Mouse (Mus musculus) kidney, adult 18-20 months (tissue): Measurements from ENCODE around the gene Zmiz1.

ENCODE experiments used
- DNase-seq: peaks from one replicate; pipeline ENCODE4 v3.0.0; 2021

The Zmiz1 gene

DNA sequence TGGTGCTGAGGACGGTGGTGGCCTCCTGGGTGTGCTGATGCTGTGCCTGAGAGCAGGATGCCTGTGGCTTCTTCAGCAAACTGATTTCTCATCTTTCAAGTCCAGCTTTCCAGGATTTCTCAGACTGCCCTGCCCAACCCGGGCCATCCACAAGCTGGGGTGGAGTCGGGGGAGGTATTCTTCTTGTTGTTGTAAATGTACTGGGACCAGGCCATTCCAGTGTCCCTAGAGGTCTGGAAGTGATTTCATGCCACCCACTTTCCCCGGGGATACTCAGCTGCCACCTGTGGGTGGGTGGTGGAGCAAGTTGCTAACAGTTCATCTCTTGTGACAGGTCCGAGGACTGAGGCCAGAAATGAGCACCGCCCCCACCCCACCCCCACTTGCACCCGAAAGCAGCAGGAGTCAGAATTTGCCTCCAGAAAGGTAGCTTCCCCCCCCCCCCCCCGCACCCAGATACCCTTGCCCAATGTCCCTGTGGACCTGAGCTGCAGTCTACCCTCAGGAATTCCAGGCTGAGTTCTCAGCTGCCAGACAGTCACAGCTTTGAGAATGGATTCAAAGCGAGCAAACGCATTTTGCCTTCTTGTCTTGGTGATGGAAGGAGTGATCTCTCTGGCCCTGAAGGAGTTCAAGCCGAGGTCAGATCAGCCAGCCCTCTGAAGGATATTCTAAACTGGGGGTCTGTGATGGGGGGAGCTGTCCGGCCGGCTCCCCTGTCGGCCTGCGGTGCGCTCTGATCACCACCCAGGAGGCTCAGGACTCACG, 2.1 kb upstream of the Zmiz1 start:
- DNase-seq, result peak; percentile 39

- DNase-seq, result peak; percentile 97
Measured at GRCm38 (mm10) chr14:25457434-25457957, 1.5 kb upstream of the Zmiz1 start.

- peak; percentile 76 for DNase-seq
Measured at GRCm38 (mm10) chr14:25458111-25459015, 622 bp upstream of the Zmiz1 start.

DNA sequence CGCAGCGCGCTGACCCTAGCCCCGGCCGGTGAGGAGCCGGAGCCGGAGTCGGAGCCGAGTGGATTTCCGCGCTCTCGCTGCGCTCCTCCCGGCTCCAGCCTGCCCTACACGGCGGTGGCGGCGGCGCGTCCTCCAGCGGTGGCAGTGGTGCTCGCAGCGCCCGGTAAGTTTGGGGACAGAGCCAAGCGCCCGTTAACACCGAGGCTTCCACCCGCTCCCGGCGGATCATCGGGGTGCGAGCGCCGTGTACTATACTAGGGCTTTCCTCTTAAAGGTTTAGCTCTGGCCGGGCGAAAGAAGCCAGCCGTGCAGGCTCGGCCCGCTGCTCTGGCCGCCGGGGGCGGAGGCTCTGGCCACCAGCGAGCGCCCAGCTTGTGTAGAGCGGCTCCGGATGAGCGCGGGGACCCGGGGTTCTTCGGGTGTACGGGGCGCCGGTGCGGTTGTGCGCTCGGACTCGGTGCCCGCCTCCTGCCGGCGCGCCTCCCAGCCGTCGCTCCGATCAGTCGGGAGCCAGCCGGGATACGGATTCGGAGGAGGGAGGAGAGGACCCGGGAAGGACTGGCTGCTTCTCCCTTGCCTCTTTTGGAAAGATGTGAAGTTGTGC, 511 bp downstream of the Zmiz1 start:
- DNase-seq, result no peak

DNA sequence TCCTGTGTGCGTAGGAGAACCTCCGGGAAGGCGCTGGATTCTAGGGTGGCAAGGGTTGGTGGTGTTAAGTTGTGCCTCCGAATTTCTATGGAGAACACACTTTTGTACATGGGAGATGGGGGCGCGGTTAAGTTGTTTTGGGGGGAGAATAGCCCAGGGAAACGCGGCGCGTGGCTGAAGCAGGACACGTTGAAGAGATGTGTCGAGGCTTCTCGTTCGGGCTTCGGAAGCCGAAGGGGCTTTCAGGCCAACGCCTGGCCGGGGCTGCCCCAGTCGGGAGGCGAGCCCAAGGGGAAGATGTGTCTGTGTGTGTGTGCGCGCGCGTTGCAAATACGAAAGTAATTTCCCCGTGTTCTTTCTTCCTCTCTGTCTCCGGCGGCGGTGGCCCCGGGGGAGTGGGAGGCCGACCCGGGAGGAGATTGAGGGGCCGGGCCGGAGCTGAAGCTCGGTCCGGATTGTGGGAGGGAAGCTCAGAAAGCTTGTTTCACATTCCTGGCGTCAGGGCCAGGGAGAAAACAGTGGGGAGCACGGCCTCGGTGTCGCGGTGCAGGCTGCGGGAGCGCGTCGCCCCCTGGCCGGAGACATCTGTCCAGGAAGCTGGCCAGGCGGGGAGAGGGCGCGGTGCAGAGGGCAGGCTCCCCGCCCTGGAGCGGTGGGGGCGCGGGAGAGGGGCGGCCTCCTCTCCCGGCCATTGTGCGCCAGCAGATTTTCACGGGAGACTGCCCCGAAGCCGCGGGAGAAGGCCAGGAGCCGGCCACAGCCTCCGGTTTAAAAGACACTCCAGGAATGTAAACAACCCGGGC, 1.2 kb downstream of the Zmiz1 start:
- DNase-seq, result peak; percentile 83

DNA sequence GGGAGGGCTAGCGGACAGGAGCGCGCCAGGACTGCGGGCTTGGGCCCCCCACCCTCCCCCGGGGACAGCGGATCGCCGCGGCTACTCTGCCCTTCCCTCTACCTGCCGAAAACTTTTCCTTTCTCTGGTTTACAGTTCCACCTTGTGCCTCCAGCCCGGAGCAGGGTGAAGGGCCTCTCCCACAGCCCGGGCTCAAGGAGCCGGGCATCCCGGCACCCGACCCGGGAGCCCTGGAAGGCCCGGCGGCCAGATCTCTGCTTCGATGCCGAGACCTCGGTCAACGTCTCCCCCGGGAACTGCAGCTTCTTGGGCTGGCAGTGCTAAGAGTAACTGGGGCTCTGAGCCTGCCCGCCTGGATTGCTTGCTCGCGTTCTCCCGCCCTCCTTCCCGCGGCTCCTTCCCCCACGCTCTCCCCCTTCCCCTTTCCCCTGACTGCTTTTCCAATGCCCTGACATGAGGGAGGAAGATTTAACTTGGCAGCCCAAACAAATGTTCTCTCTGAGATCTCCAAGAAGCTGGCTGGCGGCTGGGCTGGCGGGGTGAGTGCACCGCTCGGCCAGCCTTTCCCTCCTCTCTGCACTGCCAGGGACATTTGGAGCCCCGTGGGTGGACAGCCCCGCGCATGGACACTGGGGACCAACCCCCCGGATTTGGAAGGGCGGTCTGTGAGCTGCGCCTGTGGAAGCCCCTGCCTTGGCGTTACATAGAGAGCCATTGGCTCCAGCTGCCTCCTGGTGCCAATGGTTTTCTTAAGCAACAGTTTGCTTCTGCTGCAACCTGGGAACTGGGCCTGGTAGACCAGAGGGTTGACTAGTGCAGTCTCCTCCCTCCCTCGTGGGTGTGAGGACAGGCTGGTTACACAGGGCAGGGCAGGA, 2.1 kb downstream of the Zmiz1 start:
- peak; percentile 85 for DNase-seq

DNA sequence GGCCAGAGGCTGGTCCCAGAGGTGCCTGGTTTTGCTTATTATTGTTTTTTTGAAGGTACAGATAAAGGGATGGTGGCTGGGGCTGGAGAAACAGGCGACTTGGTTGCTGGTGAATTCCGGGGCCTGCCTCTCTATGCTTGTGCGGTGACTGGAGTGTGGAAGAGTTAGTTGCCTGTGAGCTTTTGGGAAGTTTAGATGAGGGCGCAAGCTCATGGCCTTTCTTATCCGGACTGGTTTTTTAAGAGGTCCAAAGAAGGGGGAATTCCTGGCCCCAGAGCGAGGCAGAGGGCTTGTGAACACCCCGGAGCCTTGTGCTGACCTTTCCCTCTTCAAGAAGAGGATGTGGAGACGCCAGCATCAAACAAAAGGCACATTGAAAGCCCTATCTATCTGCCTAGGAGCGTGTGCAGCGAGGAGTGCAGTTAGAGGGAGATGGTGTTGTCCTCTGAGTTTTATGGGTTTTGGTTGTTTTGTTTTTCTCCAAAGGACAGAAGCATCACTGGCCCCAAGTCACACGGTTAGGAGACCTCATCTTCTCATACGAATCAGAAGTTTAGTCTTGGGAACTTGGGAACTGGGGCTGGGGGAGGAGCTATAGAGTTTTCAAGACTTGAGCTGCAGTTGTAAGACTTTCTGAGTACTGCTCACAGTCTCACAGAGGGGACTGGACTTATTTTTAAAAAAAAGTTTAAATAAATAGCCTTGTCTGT, 2.8 kb downstream of the Zmiz1 start:
- peak; percentile 42 for DNase-seq

DNA sequence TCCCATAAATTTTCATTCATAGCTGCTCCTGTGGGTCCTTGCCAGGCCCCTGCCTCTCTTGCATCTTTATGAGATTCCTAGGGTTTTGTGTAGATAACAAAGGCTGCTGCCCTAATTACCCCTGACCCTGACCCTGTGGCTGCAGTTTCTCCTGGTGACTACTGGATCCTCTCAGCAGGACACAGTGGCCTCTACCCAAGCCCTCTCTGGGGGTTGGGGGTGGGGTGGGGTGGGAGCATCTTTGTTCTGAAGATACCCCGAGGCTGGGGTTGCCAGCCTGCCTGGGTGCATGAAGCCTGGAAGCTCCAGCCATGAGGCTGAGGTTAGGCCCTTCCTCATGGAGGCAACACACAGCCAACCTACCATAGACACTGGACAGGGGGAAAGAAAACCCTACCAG, 4.0 kb downstream of the Zmiz1 start:
- DNase-seq, result no peak

GRCm38 (mm10) chr14:25463919-25464318, 4.9 kb downstream of the Zmiz1 start:
- peak; percentile 86 for DNase-seq

GRCm38 (mm10) chr14:25464611-25465307, 5.8 kb downstream of the Zmiz1 start:
- DNase-seq, result peak; percentile 46

GRCm38 (mm10) chr14:25466361-25466760, 7.4 kb downstream of the Zmiz1 start:
- peak; percentile 77 for DNase-seq

DNA sequence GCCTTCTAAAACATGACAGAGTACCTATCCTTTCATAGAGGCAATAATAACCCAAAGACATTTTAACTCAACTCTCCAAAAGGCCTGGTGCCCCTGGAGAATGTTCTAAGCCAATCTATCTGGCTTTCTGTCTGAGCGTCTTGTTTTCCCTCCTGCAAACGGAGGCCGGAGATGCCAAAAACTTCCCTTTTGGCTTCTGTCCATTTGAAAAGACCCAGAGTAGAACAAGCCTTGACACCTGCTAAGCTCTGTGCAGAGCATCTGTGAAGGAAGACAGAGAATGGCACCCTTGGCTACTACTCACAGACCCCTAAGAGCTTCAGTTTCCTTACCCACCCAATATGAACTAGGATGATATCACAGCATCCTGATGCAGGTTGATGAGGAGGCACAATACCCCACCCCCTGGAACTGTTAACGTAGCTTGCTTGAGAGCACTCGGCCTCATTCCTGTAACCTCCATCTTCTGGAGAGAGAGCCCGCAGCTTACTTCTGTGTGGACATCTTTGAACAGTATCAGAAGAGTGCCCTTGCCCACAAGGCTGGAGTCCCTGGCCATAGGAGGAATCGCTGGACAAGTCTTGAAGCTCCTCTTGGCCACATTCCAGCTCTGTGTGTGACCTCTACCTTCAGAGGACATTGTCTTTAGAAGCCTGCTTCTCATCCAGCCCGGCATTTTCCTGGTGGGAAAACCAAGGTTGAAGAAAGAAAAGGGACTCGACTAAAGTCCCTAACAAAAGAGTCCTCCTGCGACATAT, 9.1 kb downstream of the Zmiz1 start:
- DNase-seq, result peak; percentile 60

DNA sequence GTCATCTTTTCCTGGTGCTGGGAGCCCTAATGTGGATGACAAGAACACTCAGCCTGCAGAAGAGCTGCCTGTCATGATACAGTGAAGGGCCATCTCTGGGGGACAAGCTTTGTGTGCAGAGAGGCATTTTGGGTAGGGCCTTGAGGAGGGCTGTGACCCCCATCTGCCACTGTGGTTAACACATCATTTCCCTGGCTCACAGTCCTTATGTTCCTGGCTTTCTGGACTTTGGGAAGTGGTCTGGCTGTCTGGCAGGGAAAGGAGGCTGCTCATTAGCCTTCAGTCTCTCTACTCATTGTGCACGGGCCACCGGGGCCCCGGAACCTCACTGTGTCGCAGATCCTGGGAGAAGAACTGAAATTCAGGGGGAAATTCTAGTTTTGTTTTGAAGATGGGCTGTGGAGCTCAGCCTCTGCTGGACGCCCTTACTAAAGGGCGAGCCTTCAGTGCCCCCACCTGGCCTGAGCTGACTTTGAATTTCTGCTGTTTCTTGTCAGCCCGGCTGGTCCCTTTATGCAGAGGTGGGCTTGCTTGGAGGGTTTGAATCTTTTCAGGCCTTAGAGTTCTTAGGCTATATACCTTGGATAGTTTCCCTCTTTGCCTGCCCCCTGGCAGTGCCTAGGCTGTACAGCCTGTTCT, 10.0 kb downstream of the Zmiz1 start:
- peak; percentile 42 for DNase-seq

DNA sequence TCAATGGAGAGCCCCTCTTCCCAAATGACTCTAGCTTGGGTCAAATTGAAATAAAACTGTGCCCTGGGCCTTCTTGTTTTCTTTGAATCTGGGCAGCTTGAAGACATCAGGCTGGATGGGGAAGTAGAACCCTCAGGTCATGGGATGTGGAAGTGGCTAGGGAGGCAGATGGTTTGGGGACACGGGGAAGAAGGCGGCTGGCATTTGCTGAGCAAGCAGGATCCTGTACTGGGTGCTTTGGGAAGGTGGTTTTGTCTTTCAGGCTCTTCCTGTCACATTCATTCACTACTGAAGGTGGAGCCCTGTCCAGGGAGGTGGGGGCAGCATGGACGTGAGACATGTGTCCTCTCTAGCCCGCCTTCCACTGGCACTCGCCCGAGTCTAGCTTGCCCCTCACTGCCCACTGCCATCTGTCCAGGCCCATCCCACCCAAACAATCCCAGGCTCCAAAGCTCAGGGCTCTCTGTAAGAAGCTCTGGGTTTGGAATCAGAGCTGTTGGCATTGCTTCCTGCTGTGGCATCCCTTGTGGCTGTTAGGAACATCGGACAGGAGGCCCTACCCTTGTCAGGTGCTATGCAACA, 11.3 kb downstream of the Zmiz1 start:
- DNase-seq, result no peak

DNA sequence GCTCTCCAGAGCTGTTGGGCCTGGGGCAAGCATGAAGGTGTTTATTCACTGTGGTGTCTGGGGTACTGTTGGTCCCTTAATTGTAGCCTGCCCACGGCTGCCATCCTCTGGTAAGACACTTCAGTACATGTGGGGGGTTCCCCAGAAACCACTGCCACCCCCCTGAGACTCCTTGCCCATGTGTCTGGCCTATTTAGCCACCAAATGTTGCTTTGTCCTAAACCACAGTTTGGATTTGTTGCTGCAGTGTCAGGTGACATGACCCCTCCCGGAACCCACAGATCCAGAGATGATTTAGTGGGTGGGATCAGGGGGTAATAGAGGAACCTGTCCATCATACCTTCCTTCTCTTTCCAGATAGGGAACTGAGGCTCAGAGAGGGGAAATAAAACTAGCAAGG, 12.1 kb downstream of the Zmiz1 start:
- no peak for DNase-seq

GRCm38 (mm10) chr14:25472096-25472861, 13.3 kb downstream of the Zmiz1 start:
- DNase-seq, result peak; percentile 72

DNA sequence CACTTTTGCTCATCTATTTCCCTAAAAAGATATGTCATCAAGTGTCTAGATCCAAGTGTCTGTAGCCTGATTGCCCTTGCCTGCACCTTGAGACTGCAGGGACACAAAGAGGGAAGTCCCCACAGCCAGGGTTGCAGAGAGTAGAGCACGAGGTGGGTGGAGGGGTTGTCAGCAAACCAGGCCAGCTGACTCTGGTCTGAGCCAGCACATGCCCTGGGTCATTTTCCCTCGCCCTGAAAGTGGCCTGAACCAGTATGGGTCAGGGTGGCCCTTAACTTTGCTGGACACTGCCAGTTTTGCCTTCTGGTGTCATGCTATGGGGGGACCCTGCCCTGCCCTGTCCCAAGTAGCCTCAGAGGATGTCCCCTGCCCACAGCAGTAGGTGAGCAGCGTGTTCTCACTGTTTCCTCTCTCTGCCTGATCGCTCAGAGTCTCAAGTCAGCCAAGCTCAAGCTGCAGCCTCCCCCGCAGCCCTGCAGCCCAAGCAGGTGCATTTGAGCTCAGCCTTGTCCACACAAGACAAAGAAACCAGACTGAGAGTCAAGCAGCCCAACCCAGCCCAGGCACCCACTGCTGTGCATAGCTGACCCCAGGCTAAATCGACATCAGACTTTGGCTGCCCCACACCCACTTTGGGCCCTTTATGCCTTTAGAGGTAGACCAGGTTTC, 14.1 kb downstream of the Zmiz1 start:
- DNase-seq, result peak; percentile 81
